Mouse (Mus musculus) cerebellum, postnatal 36 days (tissue): ENCODE data around the gene Rbfox2.

ENCODE experiments used
- DNase-seq, 2 experiments: peaks; one replicate each; pipeline ENCODE4 v3.0.0; 2021 to 2022; ENCODE audit warnings: mixed read lengths in 2 of 2

Gene Rbfox2

GRCm38 (mm10) chr15:77225274-77225673 lies 81.5 kb downstream of the Rbfox2 start:
- DNase-seq: peak; percentile 37 to 40

GRCm38 (mm10) chr15:77220833-77221232 lies 86.0 kb downstream of the Rbfox2 start:
- DNase-seq: no peak

GRCm38 (mm10) chr15:77220137-77220536 lies 86.7 kb downstream of the Rbfox2 start:
- DNase-seq: peak; percentile 36 to 54

- no peak for DNase-seq
Measured at GRCm38 (mm10) chr15:77219571-77219970, 87.2 kb downstream of the Rbfox2 start.

- DNase-seq: no peak
Measured at GRCm38 (mm10) chr15:77218007-77218406, 88.8 kb downstream of the Rbfox2 start.

- no peak for DNase-seq
Measured at GRCm38 (mm10) chr15:77217523-77217922, 89.3 kb downstream of the Rbfox2 start.

- DNase-seq: no peak
Measured at GRCm38 (mm10) chr15:77216704-77217103, 90.1 kb downstream of the Rbfox2 start.

GRCm38 (mm10) chr15:77215178-77215800 lies 91.5 kb downstream of the Rbfox2 start:
- DNase-seq: no peak

GRCm38 (mm10) chr15:77214410-77215107 lies 92.2 kb downstream of the Rbfox2 start:
- no peak for DNase-seq

- no peak for DNase-seq
Measured at GRCm38 (mm10) chr15:77213829-77214228, 93.0 kb downstream of the Rbfox2 start.

GRCm38 (mm10) chr15:77212818-77213217 lies 94.0 kb downstream of the Rbfox2 start:
- DNase-seq: no peak

- DNase-seq: no peak
Measured at GRCm38 (mm10) chr15:77212217-77212757, 94.5 kb downstream of the Rbfox2 start.

GRCm38 (mm10) chr15:77206996-77207395 lies 99.8 kb downstream of the Rbfox2 start:
- no peak for DNase-seq

GRCm38 (mm10) chr15:77204951-77205350 lies 101.9 kb downstream of the Rbfox2 start:
- DNase-seq: peak; percentile 50 to 62

- DNase-seq: peak; percentile 39 to 43
Measured at GRCm38 (mm10) chr15:77203255-77203981, 103.4 kb downstream of the Rbfox2 start.

- no peak for DNase-seq
Measured at GRCm38 (mm10) chr15:77202881-77203254, 103.9 kb downstream of the Rbfox2 start.

GRCm38 (mm10) chr15:77202223-77202622 lies 104.6 kb downstream of the Rbfox2 start:
- no peak for DNase-seq

GRCm38 (mm10) chr15:77196827-77197226 lies 110.0 kb downstream of the Rbfox2 start:
- DNase-seq: peak; percentile 29 to 40

GRCm38 (mm10) chr15:77196001-77196400 lies 110.8 kb downstream of the Rbfox2 start:
- no peak for DNase-seq

- DNase-seq: peak in 1 of 2 experiments; percentile 43
Measured at GRCm38 (mm10) chr15:77192154-77192935, 114.5 kb downstream of the Rbfox2 start.

GRCm38 (mm10) chr15:77186096-77186495 lies 120.7 kb downstream of the Rbfox2 start:
- DNase-seq: no peak

- DNase-seq: no peak
Measured at GRCm38 (mm10) chr15:77185614-77186013, 121.2 kb downstream of the Rbfox2 start.

- DNase-seq: peak; percentile 42 to 53
Measured at GRCm38 (mm10) chr15:77182800-77183199, 124.0 kb downstream of the Rbfox2 start.
